Mouse (Mus musculus) liver, embryonic 14.5 days (tissue): ENCODE results near the gene Msi2.

ENCODE experiments used
- CTCF ChIP-seq: IDR thresholded peaks from 2 replicates; pipeline ENCODE4 v1.5.1; 2016; ENCODE audit warnings: antibody characterized with exemption, low read depth, control low read depth
- EP300 ChIP-seq: IDR thresholded peaks from 2 replicates; pipeline ENCODE4 v1.6.1; 2016; ENCODE audit warnings: antibody characterized with exemption, low read depth

DNA sequence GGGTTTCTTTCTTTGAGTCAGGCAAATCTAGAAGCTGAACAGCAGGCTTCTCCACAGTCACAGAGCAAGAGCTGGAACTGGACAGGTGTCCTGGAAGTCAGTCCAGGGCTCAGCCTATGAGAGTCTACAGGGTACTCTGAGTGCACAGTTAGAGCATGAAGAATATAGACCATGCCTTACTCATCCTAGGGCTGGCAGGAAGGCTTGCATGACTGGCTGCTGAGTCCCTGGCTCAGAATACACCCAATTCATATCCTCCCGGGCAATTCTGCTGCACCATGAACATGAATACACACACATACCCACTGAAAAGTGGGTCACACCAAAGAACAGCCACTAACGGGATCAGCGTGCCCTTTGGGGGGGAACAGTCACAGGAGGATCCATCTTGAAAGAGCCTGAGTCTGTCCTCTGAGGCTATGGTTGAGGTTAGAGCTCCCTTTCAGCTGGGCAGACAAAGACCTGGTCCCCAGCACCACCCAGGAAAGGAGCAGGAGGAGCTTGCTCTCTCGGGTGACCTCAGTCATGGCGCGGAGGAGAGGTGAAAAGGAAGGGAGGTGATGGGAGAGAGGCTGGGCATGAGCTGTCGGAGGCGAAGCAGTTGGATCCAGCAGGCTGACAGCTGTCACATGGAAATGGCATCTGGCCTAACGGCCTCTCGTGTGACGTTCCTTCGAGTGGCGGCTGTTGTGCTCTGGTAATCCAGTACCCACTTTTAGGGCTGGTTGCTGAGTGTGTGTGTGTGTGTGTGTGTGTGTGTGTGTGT, 230.0 kb downstream of the Msi2 start:
- no peak for TF ChIP-seq EP300
- TF ChIP-seq CTCF = no peak
